Mouse (Mus musculus) liver, postnatal 0 days (tissue): ENCODE measurements around the gene Rai2.
A peak's percentile ranks its signal among the peaks of the same experiment; 100 is the strongest.

Experiments
- CTCF ChIP-seq: sonication (generic); IDR thresholded peaks from 2 replicates; pipeline ENCODE4 v1.5.1; 2016; ENCODE audit warnings: antibody characterized with exemption, low read depth
- EP300 ChIP-seq: IDR thresholded peaks from 2 replicates; pipeline ENCODE4 v1.6.1; 2016; ENCODE audit warnings: antibody characterized with exemption, low read depth, mild to moderate bottlenecking

DNA sequence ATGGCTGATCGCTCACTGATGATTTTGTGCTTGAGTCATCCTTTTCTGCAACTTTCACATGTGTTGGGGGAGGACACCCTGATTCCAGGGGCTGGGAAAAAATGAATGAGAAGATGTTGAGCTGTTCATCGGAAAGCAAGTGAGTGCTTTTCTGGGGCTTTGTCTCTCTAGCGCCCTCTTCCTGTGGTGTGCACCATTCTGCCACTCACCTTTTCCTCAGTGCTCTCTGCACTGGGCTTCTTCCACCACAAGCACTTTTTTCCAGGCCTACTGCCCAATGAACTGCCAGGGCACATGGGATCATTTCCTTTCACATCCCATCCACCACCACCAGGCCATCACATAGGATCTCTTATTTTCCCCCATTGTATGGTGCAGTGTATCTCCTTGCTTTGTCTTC, 26.2 kb downstream of the Rai2 start:
- peak; percentile 33 for TF ChIP-seq CTCF
- TF ChIP-seq EP300: no peak
